Mouse (Mus musculus): ENCODE data around the gene Gstcd.

Gstcd gene

GRCm38 (mm10) chr3:133091664-133092273 lies at the start of gene Gstcd, which contains the start of gene Ints12:
TSS of gene Gstcd (minus strand) at chr3:133092033.
TSS of gene Ints12 (plus strand) at chr3:133091840.
- peak; percentile 90 to 94 for DNase-seq (ENCODE audit: low spot score in 2 of 2)

GRCm38 (mm10) chr3:133132611-133133010 lies 40.8 kb upstream of the Gstcd start:
- no peak for DNase-seq (ENCODE audit: low spot score in 2 of 2)

- DNase-seq (ENCODE audit: low spot score in 2 of 2), result no peak
Observed at GRCm38 (mm10) chr3:133131372-133131771, 39.5 kb upstream of the Gstcd start.

GRCm38 (mm10) chr3:133113281-133113680 lies 21.4 kb upstream of the Gstcd start:
- DNase-seq (ENCODE audit: low spot score in 2 of 2), result no peak

- no peak for DNase-seq (ENCODE audit: low spot score in 2 of 2)
Observed at GRCm38 (mm10) chr3:133111741-133112140, 19.9 kb upstream of the Gstcd start.

GRCm38 (mm10) chr3:133109844-133110243 lies 18.0 kb upstream of the Gstcd start:
- no peak for DNase-seq (ENCODE audit: low spot score in 2 of 2)

- no peak for DNase-seq (ENCODE audit: low spot score in 2 of 2)
Observed at GRCm38 (mm10) chr3:133108731-133109130, 16.9 kb upstream of the Gstcd start.

GRCm38 (mm10) chr3:133104436-133104835 lies 12.6 kb upstream of the Gstcd start:
- no peak for DNase-seq (ENCODE audit: low spot score in 2 of 2)

- DNase-seq (ENCODE audit: low spot score in 2 of 2), result no peak
Observed at GRCm38 (mm10) chr3:133103768-133104167, 11.9 kb upstream of the Gstcd start.

GRCm38 (mm10) chr3:133098909-133099308 lies 7.1 kb upstream of the Gstcd start:
- no peak for DNase-seq (ENCODE audit: low spot score in 2 of 2)

- DNase-seq (ENCODE audit: low spot score in 2 of 2), result no peak
Observed at GRCm38 (mm10) chr3:133098336-133098735, 6.5 kb upstream of the Gstcd start.

GRCm38 (mm10) chr3:133097936-133098335 lies 6.1 kb upstream of the Gstcd start:
- no peak for DNase-seq (ENCODE audit: low spot score in 2 of 2)

- no peak for DNase-seq (ENCODE audit: low spot score in 2 of 2)
Observed at GRCm38 (mm10) chr3:133094305-133094704, 2.5 kb upstream of the Gstcd start.

GRCm38 (mm10) chr3:133092936-133093335 lies 1.1 kb upstream of the Gstcd start:
- no peak for DNase-seq (ENCODE audit: low spot score in 2 of 2)

- DNase-seq (ENCODE audit: low spot score in 2 of 2), result no peak
Observed at GRCm38 (mm10) chr3:133092274-133092853, 531 bp upstream of the Gstcd start.

- DNase-seq (ENCODE audit: low spot score in 2 of 2), result no peak
Observed at GRCm38 (mm10) chr3:133091121-133091663, 641 bp downstream of the Gstcd start.

- DNase-seq (ENCODE audit: low spot score in 2 of 2), result no peak
Observed at GRCm38 (mm10) chr3:133090247-133091120, 1.3 kb downstream of the Gstcd start.

- DNase-seq (ENCODE audit: low spot score in 2 of 2), result peak in 1 of 2 experiments; percentile 42
Observed at GRCm38 (mm10) chr3:133085858-133086257, 6.0 kb downstream of the Gstcd start.

GRCm38 (mm10) chr3:133082736-133083135 lies 9.1 kb downstream of the Gstcd start:
- DNase-seq (ENCODE audit: low spot score in 2 of 2), result no peak

- DNase-seq (ENCODE audit: low spot score in 2 of 2), result no peak
Observed at GRCm38 (mm10) chr3:133075560-133075959, 16.3 kb downstream of the Gstcd start.

- no peak for DNase-seq (ENCODE audit: low spot score in 2 of 2)
Observed at GRCm38 (mm10) chr3:133052068-133052467, 39.8 kb downstream of the Gstcd start.

GRCm38 (mm10) chr3:133033145-133033755 lies 58.6 kb downstream of the Gstcd start:
- DNase-seq (ENCODE audit: low spot score in 2 of 2), result no peak
